Mouse (Mus musculus): Measurements from ENCODE around the gene Plekhb1. TPM values are rescaled to one million over a fixed set of nuclear protein-coding genes. Genes with fewer than 3 reads are reported as not detected.
A peak's percentile ranks its signal among the peaks of the same experiment; 100 is the strongest.

The Plekhb1 gene
- polyA plus RNA-seq, 1 experiment: 0.63 TPM

GRCm38 (mm10) chr7:100684081-100684480 lies 21.9 kb upstream of the Plekhb1 start:
- no peak for TF ChIP-seq POLR2A (IDR thresholded peaks at IDR 0.05; ENCODE audit: low read depth, low read length)
- no peak for TF ChIP-seq CTCF (IDR thresholded peaks at IDR 0.05; ENCODE audit: borderline replicate concordance, insufficient read depth, low read length)
- Histone ChIP-seq H3K4me3 (ENCODE audit: insufficient read depth, low read length) (no peak overlapping the region), H3K27ac (ENCODE audit: insufficient read depth, low read length) (no peak overlapping the region), H3K4me1 (ENCODE audit: control insufficient read depth, insufficient read depth, low read length) (no peaks in the 10 kb centered on the region)

GRCm38 (mm10) chr7:100683241-100683640 lies 21.0 kb upstream of the Plekhb1 start:
- Histone ChIP-seq H3K4me3 (ENCODE audit: insufficient read depth, low read length) (no peak overlapping the region), H3K27ac (ENCODE audit: insufficient read depth, low read length) (no peak overlapping the region), H3K4me1 (ENCODE audit: control insufficient read depth, insufficient read depth, low read length) (no peaks in the 10 kb centered on the region)
- TF ChIP-seq CTCF (IDR thresholded peaks at IDR 0.05; ENCODE audit: borderline replicate concordance, insufficient read depth, low read length) (no peak), POLR2A (IDR thresholded peaks at IDR 0.05; ENCODE audit: low read depth, low read length) (no peak)

- Histone ChIP-seq H3K27ac (ENCODE audit: insufficient read depth, low read length) (no peak overlapping the region), H3K4me3 (ENCODE audit: insufficient read depth, low read length) (no peak overlapping the region), H3K4me1 (ENCODE audit: control insufficient read depth, insufficient read depth, low read length) (no peaks in the 10 kb centered on the region)
- TF ChIP-seq CTCF (IDR thresholded peaks at IDR 0.05; ENCODE audit: borderline replicate concordance, insufficient read depth, low read length) (no peak), POLR2A (IDR thresholded peaks at IDR 0.05; ENCODE audit: low read depth, low read length) (no peak)
Observed at GRCm38 (mm10) chr7:100681132-100681531, 18.9 kb upstream of the Plekhb1 start.

GRCm38 (mm10) chr7:100678948-100679880 lies 17.0 kb upstream of the Plekhb1 start:
- H3K4me3 ChIP-seq (ENCODE audit: insufficient read depth, low read length): no peak overlapping the region
- TF ChIP-seq POLR2A (IDR thresholded peaks at IDR 0.05; ENCODE audit: low read depth, low read length) (no peak), CTCF (IDR thresholded peaks at IDR 0.05; ENCODE audit: borderline replicate concordance, insufficient read depth, low read length) (no peak)
- H3K4me1 ChIP-seq (ENCODE audit: control insufficient read depth, insufficient read depth, low read length): no peaks in the 10 kb centered on the region
- H3K27ac ChIP-seq (ENCODE audit: insufficient read depth, low read length): no peak overlapping the region

GRCm38 (mm10) chr7:100678052-100678451 lies 15.8 kb upstream of the Plekhb1 start:
- Histone ChIP-seq H3K27ac (ENCODE audit: insufficient read depth, low read length) (no peak overlapping the region), H3K4me1 (ENCODE audit: control insufficient read depth, insufficient read depth, low read length) (no peaks in the 10 kb centered on the region), H3K4me3 (ENCODE audit: insufficient read depth, low read length) (no peak overlapping the region)
- TF ChIP-seq CTCF (IDR thresholded peaks at IDR 0.05; ENCODE audit: borderline replicate concordance, insufficient read depth, low read length) (no peak), POLR2A (IDR thresholded peaks at IDR 0.05; ENCODE audit: low read depth, low read length) (no peak)

GRCm38 (mm10) chr7:100674941-100675340 lies 12.7 kb upstream of the Plekhb1 start:
- H3K4me3 ChIP-seq (ENCODE audit: insufficient read depth, low read length): no peak overlapping the region
- TF ChIP-seq CTCF (IDR thresholded peaks at IDR 0.05; ENCODE audit: borderline replicate concordance, insufficient read depth, low read length) (no peak), POLR2A (IDR thresholded peaks at IDR 0.05; ENCODE audit: low read depth, low read length) (no peak)
- no peak overlapping the region for H3K27ac ChIP-seq (ENCODE audit: insufficient read depth, low read length)
- no peaks in the 10 kb centered on the region for H3K4me1 ChIP-seq (ENCODE audit: control insufficient read depth, insufficient read depth, low read length)

- Histone ChIP-seq H3K4me1 (ENCODE audit: control insufficient read depth, insufficient read depth, low read length) (no peaks in the 10 kb centered on the region), H3K4me3 (ENCODE audit: insufficient read depth, low read length) (no peak overlapping the region), H3K27ac (ENCODE audit: insufficient read depth, low read length) (no peak overlapping the region)
- TF ChIP-seq POLR2A (IDR thresholded peaks at IDR 0.05; ENCODE audit: low read depth, low read length) (no peak), CTCF (IDR thresholded peaks at IDR 0.05; ENCODE audit: borderline replicate concordance, insufficient read depth, low read length) (no peak)
Observed at GRCm38 (mm10) chr7:100673452-100673851, 11.2 kb upstream of the Plekhb1 start.

- no peaks in the 10 kb centered on the region for H3K4me1 ChIP-seq (ENCODE audit: control insufficient read depth, insufficient read depth, low read length)
- H3K4me3 ChIP-seq (ENCODE audit: insufficient read depth, low read length): no peak overlapping the region
- TF ChIP-seq POLR2A (IDR thresholded peaks at IDR 0.05; ENCODE audit: low read depth, low read length) (no peak), CTCF (IDR thresholded peaks at IDR 0.05; ENCODE audit: borderline replicate concordance, insufficient read depth, low read length) (no peak)
- no peak overlapping the region for H3K27ac ChIP-seq (ENCODE audit: insufficient read depth, low read length)
Observed at GRCm38 (mm10) chr7:100670646-100671045, 8.4 kb upstream of the Plekhb1 start.

- Histone ChIP-seq H3K27ac (ENCODE audit: insufficient read depth, low read length) (no peak overlapping the region), H3K4me3 (ENCODE audit: insufficient read depth, low read length) (no peak overlapping the region), H3K4me1 (ENCODE audit: control insufficient read depth, insufficient read depth, low read length) (no peaks in the 10 kb centered on the region)
- no peak for TF ChIP-seq POLR2A (IDR thresholded peaks at IDR 0.05; ENCODE audit: low read depth, low read length)
- TF ChIP-seq CTCF (IDR thresholded peaks at IDR 0.05; ENCODE audit: borderline replicate concordance, insufficient read depth, low read length): no peak
Observed at GRCm38 (mm10) chr7:100663729-100664304, 1.6 kb upstream of the Plekhb1 start.

- Histone ChIP-seq H3K4me3 (ENCODE audit: insufficient read depth, low read length) (no peak overlapping the region), H3K4me1 (ENCODE audit: control insufficient read depth, insufficient read depth, low read length) (no peaks in the 10 kb centered on the region), H3K27ac (ENCODE audit: insufficient read depth, low read length) (no peak overlapping the region)
- peak; percentile 90 for TF ChIP-seq CTCF (IDR thresholded peaks at IDR 0.05; ENCODE audit: borderline replicate concordance, insufficient read depth, low read length)
- TF ChIP-seq POLR2A (IDR thresholded peaks at IDR 0.05; ENCODE audit: low read depth, low read length): no peak
Observed at GRCm38 (mm10) chr7:100663190-100663589, 976 bp upstream of the Plekhb1 start.

Measured in embryonic fibroblast, embryonic 13.5 days (primary cell).